Mouse (Mus musculus): ENCODE measurements around the gene Ppp3ca. TPM values are rescaled to one million over a fixed set of nuclear protein-coding genes. Genes with fewer than 3 reads are reported as not detected.

The Ppp3ca gene
- total RNA-seq, 1 experiment from 2014 or later, result 87.7 TPM

GRCm38 (mm10) chr3:136782058-136782457, 112.1 kb downstream of the Ppp3ca start:
- ATAC-seq (replicated peaks; ENCODE audit: insufficient number of reproducible peaks, low FRiP score, low TSS enrichment, poor library complexity, severe bottlenecking), result no peak

- 0 out of 2 replicates have a peak, but pooled peaks have one; percentile 31 for ATAC-seq (replicated peaks; ENCODE audit: insufficient number of reproducible peaks, low FRiP score, low TSS enrichment, poor library complexity, severe bottlenecking)
Observed at GRCm38 (mm10) chr3:136785686-136786085, 115.8 kb downstream of the Ppp3ca start.

- ATAC-seq (replicated peaks; ENCODE audit: insufficient number of reproducible peaks, low FRiP score, low TSS enrichment, poor library complexity, severe bottlenecking), result no peak
Observed at GRCm38 (mm10) chr3:136790261-136790871, 120.4 kb downstream of the Ppp3ca start.

DNA sequence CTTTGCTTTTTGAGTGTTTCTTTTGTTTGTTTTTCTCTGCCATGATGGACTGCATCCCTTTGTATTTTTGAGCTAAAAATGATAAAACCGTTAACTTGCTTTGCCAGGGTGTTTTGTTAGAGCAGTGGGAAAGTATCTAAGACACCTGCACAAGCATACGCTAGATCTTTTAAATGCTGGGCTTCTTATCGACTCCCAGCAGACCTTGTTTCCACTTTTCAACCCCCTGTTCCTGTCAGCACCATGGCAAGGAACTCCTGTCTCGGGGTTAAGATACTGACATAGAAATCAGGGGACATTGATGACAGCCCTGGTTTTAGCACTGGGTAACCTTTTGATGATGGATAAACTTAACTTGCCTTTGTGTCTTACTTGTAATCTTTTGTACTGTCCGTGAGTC, 121.5 kb downstream of the Ppp3ca start:
- ATAC-seq (replicated peaks; ENCODE audit: insufficient number of reproducible peaks, low FRiP score, low TSS enrichment, poor library complexity, severe bottlenecking), result no peak

DNA sequence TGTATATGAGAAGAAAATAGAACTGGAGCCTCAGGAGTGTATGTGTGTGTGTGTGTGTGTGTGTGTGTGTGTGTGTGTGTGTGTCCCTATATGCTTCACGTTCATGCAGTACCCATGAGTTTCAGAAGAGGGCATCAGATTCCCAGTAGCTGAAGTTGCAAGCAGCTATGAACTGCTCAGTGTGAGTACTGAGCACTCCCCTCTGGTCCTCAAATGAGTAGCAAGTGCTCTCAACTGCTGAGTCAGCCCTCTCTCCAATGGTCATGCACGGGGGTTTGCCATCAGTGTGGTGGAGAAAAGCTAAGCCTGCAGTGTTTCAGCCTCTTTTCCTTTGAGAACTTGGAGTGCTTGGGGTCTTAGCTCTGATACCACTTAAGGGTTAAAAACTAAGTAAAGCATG, 122.0 kb downstream of the Ppp3ca start:
- peak; percentile 29; the same call in 1 of the 2 replicates for ATAC-seq (replicated peaks; ENCODE audit: insufficient number of reproducible peaks, low FRiP score, low TSS enrichment, poor library complexity, severe bottlenecking)

DNA sequence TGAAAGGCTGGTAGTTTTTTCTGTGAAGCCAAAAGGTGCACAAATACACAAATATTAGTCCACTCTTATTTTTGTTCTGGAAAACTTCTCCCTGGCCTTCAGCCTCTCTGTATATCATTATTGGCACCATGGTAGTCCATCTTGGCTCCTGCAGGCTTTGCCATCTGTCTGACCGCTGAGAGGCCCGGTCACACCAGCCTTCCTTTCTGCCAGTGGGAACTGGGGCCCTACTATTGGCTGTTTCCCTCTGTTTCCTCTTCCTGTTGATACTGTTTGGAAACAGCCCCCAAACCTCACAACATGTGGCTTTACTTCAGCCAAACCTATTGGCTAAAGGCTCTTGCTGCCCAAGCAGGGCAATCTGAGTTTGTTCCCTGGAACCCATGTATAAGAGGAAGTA, 123.5 kb downstream of the Ppp3ca start:
- no peak for ATAC-seq (replicated peaks; ENCODE audit: insufficient number of reproducible peaks, low FRiP score, low TSS enrichment, poor library complexity, severe bottlenecking)

DNA sequence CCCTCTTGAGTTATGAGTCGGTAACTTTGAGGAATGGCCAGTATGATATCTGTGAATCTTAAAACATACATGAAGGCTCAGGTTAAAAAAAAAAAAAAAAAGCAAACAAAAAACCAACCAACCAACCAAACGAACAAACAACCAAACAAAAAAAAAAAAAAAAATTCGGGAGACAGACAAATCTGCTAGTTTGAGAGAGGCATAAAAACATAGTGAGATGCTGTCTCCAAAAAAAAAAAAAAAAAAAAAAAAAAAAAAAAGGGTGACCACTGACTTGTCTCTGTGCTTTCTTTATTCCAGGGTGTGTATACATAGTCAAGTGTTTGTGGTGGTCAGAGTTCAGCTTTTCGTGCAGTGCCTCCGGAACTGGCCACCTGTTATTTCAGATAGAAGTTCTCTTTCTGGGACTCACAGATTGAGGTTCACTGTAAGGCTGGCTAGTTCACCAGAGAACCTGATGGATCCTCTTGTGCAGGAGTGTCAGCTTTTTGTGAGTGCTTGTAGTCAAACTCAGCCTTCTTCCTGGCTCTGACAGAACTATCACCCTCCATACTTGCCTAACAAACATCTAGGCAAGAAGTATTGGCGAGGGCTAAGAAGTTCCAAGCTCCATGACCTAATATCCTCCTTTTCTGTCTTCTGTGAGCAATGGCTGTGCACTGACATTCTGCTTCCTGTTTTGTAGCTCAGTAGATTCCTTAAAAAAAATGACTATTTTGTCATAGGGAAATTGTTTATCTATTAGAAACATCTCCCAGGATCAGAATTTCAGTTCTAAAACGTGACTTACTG, 124.7 kb downstream of the Ppp3ca start:
- ATAC-seq (replicated peaks; ENCODE audit: insufficient number of reproducible peaks, low FRiP score, low TSS enrichment, poor library complexity, severe bottlenecking), result no peak

DNA sequence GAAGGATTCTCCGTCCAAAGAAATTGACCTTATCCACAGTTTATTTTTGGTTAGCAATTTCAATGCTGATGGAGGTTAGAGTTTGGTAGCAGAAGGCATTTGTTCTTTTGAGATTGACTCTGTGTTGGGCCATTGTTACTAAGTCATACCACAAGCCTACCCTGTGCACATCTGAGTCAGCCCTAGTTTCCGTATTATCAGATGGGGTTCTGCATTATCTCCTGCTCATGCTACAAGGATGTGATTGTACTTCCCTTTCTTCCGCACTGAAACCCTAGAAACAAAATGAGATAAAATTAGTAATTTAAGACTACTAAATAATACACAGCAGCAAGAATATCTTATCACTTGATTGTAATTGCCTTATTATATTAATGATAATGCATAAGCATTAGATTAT, 129.0 kb downstream of the Ppp3ca start:
- no peak for ATAC-seq (replicated peaks; ENCODE audit: insufficient number of reproducible peaks, low FRiP score, low TSS enrichment, poor library complexity, severe bottlenecking)

- no peak for ATAC-seq (replicated peaks; ENCODE audit: insufficient number of reproducible peaks, low FRiP score, low TSS enrichment, poor library complexity, severe bottlenecking)
Observed at GRCm38 (mm10) chr3:136802595-136802994, 132.7 kb downstream of the Ppp3ca start.

DNA sequence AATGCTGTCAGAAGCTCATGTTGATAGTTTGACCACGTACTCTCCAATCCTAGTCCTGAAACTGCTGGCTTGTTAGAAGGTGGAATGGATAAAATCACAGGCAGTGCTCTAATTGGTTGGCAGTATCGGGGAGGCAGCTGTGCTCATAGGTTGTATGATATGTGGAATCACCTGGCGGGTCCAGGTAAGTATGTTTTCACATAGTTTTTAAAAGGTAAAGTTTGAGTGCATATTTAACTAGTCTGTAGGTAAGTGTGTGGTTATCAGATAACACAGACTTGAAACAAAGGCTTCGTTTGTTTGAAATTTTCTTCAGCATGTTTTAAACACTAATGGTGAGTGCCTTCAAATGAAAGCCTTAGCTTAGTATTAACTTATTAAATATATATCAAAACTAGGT, 136.0 kb downstream of the Ppp3ca start:
- no peak for ATAC-seq (replicated peaks; ENCODE audit: insufficient number of reproducible peaks, low FRiP score, low TSS enrichment, poor library complexity, severe bottlenecking)

DNA sequence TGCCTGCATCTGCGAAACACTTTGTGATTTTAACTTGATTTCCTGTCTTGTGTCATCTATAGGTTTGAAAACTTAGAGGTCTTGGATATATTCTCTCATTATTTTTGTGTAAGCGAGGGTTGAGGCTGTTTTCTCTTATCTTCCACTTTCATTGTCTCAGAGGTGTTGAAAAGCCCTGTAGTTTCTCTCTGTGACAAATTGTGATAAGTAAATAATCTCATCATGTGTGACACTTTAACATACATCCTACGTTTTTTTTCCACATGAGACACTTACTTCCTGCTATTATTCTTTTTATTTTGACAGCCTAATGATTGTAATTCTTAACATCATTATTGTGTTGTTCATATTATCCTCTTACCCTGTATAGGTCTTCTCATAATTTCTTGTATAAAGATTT, 140.3 kb downstream of the Ppp3ca start:
- ATAC-seq (replicated peaks; ENCODE audit: insufficient number of reproducible peaks, low FRiP score, low TSS enrichment, poor library complexity, severe bottlenecking), result no peak

- no peak for ATAC-seq (replicated peaks; ENCODE audit: insufficient number of reproducible peaks, low FRiP score, low TSS enrichment, poor library complexity, severe bottlenecking)
Observed at GRCm38 (mm10) chr3:136812162-136812561, 142.2 kb downstream of the Ppp3ca start.

- ATAC-seq (replicated peaks; ENCODE audit: insufficient number of reproducible peaks, low FRiP score, low TSS enrichment, poor library complexity, severe bottlenecking), result no peak
Observed at GRCm38 (mm10) chr3:136812791-136813190, 142.9 kb downstream of the Ppp3ca start.

- no peak for ATAC-seq (replicated peaks; ENCODE audit: insufficient number of reproducible peaks, low FRiP score, low TSS enrichment, poor library complexity, severe bottlenecking)
Observed at GRCm38 (mm10) chr3:136813886-136814285, 144.0 kb downstream of the Ppp3ca start.

DNA sequence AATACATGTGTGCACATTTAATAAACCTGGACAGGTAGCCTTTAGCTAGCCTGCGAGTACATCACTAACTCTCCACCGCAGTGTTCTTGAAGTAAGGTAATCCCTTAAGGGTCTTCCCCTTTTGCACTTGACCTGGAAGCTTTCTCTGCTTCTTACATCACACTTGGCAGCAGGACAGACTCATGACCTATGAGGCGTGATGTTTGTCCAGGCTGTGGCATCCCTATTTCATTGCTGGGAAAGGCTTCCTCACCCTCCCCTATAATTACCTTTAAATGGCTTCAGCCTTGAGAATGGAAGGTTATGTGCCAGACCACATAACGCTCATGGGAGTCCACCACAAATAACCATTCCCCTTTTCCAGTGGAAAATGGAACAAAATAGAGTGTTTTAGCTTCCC, 145.0 kb downstream of the Ppp3ca start:
- no peak for ATAC-seq (replicated peaks; ENCODE audit: insufficient number of reproducible peaks, low FRiP score, low TSS enrichment, poor library complexity, severe bottlenecking)

DNA sequence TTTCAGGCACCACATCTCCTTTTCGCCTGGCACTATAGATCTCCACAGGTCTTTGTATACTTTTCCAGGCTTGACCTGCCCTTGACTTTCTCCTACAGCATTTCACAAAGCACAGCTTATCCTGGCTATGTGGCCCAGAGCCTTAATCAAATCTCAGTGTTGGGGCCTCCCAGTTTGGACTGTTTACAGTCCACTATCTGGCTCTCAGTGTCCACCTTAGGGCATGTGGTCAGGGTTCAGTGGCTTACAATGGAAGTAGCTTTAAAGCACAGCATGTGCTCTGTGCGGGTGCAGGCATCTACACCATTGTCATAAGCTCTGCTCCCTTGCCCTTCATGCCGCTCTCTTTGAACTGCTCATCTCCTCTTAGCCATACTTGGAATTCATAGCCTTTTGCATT, 146.4 kb downstream of the Ppp3ca start:
- no peak for ATAC-seq (replicated peaks; ENCODE audit: insufficient number of reproducible peaks, low FRiP score, low TSS enrichment, poor library complexity, severe bottlenecking)

DNA sequence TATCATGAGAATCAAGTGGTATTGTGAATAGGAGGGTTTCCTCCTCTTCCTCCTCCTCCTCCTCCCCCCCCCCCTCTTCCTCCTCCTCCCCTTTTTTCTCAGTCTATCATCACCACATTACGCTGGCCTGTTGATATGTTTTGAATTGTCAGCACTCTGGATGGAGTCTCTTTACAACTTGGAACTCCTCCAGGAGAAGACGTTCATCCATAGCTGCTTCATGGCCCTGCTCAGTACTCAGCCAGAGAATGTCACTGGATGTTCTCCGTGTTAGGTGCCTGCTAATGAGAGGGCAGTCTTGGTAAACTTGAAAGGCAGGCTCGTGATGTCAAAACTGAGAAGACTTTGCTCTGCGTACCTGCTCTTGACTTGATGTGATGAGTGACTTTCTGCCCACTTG, 149.1 kb downstream of the Ppp3ca start:
- ATAC-seq (replicated peaks; ENCODE audit: insufficient number of reproducible peaks, low FRiP score, low TSS enrichment, poor library complexity, severe bottlenecking), result no peak

DNA sequence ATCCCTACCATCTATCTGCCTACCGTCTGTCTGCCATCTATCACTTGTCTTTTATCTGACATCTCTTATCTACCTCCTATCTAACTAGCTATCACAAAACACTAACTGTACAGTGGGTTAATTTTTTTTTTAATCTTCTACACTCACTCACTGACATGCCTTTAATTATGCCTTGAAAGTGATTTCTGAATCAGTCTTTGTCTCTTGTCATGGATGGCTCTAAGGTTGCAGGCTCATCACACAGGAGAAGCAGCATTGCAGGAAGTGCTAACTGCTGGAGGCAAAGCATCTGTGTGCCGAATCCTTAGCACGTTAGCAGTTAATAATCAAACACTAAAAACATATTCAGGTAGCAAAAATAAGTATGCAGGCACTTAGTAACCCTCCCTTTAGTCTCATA, 151.1 kb downstream of the Ppp3ca start:
- no peak for ATAC-seq (replicated peaks; ENCODE audit: insufficient number of reproducible peaks, low FRiP score, low TSS enrichment, poor library complexity, severe bottlenecking)

GRCm38 (mm10) chr3:136821993-136822392, 152.1 kb downstream of the Ppp3ca start:
- no peak for ATAC-seq (replicated peaks; ENCODE audit: insufficient number of reproducible peaks, low FRiP score, low TSS enrichment, poor library complexity, severe bottlenecking)

GRCm38 (mm10) chr3:136822431-136822830, 152.5 kb downstream of the Ppp3ca start:
- ATAC-seq (replicated peaks; ENCODE audit: insufficient number of reproducible peaks, low FRiP score, low TSS enrichment, poor library complexity, severe bottlenecking), result no peak
